Mouse (Mus musculus) embryonic facial prominence, embryonic 15.5 days (tissue): ENCODE data around the gene Mtfr2. TPM values are rescaled to one million over a fixed set of nuclear protein-coding genes. Genes with fewer than 3 reads are reported as not detected.

Experiments
- ATAC-seq: fragments of 200-750 bp; cut with Nextera tagmentation; 2 replicates; pipeline ENCODE4 v1.8.0; 2017; ENCODE audit warnings: low read depth, moderate TSS enrichment; ENCODE audit not compliant: insufficient number of reproducible peaks, low FRiP score, low TSS enrichment
- H3K27ac ChIP-seq: fragments of 300-500 bp; sonication (generic); replicated peaks from 2 replicates; pipeline ENCODE4 v1.5.1; 2015; ENCODE audit warnings: mild to moderate bottlenecking, inconsistent platforms
- H3K27me3 ChIP-seq: fragments of 300-500 bp; sonication (generic); 2 replicates; pipeline ENCODE4 v1.6.1; 2015; ENCODE audit warnings: inconsistent platforms
- H3K36me3 ChIP-seq: fragments of 300-500 bp; sonication (generic); 2 replicates; pipeline ENCODE4 v1.6.1; 2015; ENCODE audit warnings: mild to moderate bottlenecking, inconsistent platforms
- H3K4me1 ChIP-seq: fragments of 300-500 bp; sonication (generic); 2 replicates; pipeline ENCODE4 v1.6.1; 2015; ENCODE audit warnings: inconsistent platforms
- H3K4me2 ChIP-seq: fragments of 300-500 bp; sonication (generic); replicated peaks from 2 replicates; pipeline ENCODE4 v1.6.1; 2015; ENCODE audit warnings: mild to moderate bottlenecking, inconsistent platforms
- H3K4me3 ChIP-seq: fragments of 300-500 bp; sonication (generic); replicated peaks from 2 replicates; pipeline ENCODE4 v1.5.1; 2015; ENCODE audit warnings: mild to moderate bottlenecking, inconsistent platforms
- H3K9ac ChIP-seq: fragments of 300-500 bp; sonication (generic); 2 replicates; pipeline ENCODE4 v1.6.1; 2015; ENCODE audit warnings: inconsistent platforms
- H3K9me3 ChIP-seq: fragments of 300-500 bp; sonication (generic); replicated peaks from 2 replicates; pipeline ENCODE4 v1.6.1; 2016; ENCODE audit warnings: inconsistent platforms
- WGBS: fragments of 180-500 bp; shearing (Covaris S2); methylation state at CpG from one replicate; pipeline ENCODE4 v1.1.7; 2015; 5-methylcytosine and 5-hydroxymethylcytosine counted together
- polyA plus RNA-seq: library from polyadenylated mRNA; unstranded; fragments of >200 nt; fragmentation: Nextera tagmentation; extraction: Ambion mirVana; gene quantifications from 2 replicates; pipeline ENCODE4 v1.2.1, GENCODE M21; 2015

Gene Mtfr2
- polyA plus RNA-seq, 1 experiment from 2014 or later: 1.1 TPM

DNA sequence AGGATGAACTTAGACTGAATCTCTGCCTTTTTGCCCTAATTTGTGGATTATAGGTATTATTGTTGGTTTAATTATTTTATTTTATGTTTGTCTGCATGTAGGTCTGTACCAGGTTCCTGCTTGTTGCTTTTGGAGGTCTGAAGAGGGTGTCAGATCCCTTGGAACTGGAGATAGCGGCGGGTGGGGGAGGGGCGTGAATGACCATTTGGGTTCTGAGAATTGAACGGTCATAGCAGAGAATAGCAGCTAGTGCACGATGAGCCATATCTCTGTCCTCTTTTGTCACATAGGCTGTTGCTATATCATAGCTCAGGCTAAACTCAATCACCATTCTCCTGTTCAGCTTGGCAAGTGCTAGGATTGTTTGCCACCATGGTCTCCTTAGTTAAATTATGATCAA lies 30.1 kb upstream of the Mtfr2 start:
- 81% methylated on average over 5 of the region's 5 CpGs for WGBS
- H3K4me3 ChIP-seq: no peak overlapping the region

DNA sequence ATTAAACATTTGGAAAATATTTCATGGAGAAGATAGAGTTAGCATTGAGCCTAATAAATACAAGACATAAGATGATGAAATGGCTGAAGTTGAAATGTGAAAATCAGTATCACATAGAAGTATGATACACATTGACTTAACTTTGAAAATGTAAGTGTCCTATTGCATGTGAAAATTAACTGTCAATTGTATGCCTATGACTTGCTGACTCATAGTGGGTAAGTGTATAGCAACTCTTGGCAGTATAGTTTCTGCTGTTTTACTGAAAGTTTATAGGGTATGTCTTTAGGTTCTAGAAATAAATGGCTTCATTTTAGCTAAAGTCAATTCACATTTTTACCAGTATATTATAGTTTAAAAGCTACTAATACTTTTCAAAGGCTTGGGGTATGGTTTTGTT lies 21.3 kb upstream of the Mtfr2 start:
- Histone ChIP-seq H3K27ac (no peak overlapping the region), H3K4me3 (no peak overlapping the region), H3K4me1 (no peaks in the 10 kb centered on the region), H3K36me3 (peaks cover 43% of the 10 kb centered on the region), H3K9ac (no peak overlapping the region), H3K4me2 (no peak overlapping the region), H3K27me3 (no peaks in the 10 kb centered on the region), H3K9me3 (no peaks in the 10 kb centered on the region)
- no peak for ATAC-seq

More for the DNA sequence above, 30.1 kb upstream of the Mtfr2 start:
- Histone ChIP-seq H3K9me3 (no peaks in the 10 kb centered on the region), H3K4me1 (peaks cover 8% of the 10 kb centered on the region; the same call in 1 of the 2 replicates), H3K27me3 (no peaks in the 10 kb centered on the region), H3K9ac (no peak overlapping the region), H3K4me2 (no peak overlapping the region), H3K36me3 (peaks cover 18% of the 10 kb centered on the region; the same call in 1 of the 2 replicates), H3K27ac (no peak overlapping the region)
- no peak for ATAC-seq

DNA sequence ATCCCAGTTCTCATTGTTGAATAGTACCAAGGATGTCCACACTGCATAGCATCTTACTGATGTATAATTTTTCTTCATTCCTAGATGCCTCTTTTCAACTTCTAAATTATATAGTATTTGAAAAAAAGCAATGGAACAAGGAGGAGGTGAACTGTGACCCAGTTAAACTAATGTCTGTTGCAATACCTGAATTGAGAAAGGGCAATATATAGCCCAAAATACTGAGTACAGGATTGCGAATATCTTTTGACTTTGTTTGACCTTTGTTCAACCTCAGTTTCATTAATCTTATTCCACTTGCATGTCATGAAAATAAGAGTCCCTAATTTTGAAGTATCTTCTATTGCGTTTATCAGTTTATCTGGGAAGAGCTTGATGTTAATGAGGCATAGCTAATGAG lies 16.3 kb upstream of the Mtfr2 start:
- peaks cover 51% of the 10 kb centered on the region for H3K36me3 ChIP-seq
- no peaks in the 10 kb centered on the region for H3K27me3 ChIP-seq
- 93% methylated on average over 2 of the region's 2 CpGs for WGBS
- H3K4me1 ChIP-seq: no peaks in the 10 kb centered on the region
- H3K4me2 ChIP-seq: no peak overlapping the region
- H3K9ac ChIP-seq: no peak overlapping the region
- ATAC-seq: no peak
- no peaks in the 10 kb centered on the region for H3K9me3 ChIP-seq
- H3K4me3 ChIP-seq: no peak overlapping the region
- no peak overlapping the region for H3K27ac ChIP-seq

DNA sequence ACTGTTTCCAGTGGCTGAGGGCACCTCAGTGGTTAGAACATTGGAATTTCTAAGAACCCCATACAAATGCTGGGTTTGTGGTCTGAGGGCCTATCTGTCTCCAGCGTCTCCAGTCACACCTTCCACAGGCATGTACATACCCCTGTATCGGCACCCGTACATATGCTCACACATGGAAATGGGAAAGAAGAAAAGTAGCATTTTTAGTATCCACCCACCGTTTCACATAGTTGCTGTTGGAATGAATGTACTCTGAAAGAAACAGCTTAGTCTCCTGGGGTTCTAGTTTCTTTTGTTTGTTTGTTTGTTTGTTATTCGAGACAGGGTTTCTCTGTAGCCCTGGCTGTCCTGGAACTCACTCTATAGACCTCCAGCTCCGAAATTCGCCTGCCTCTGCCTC lies 9.7 kb upstream of the Mtfr2 start:
- no peaks in the 10 kb centered on the region for H3K9me3 ChIP-seq
- H3K4me3 ChIP-seq: no peak overlapping the region
- H3K4me2 ChIP-seq: no peak overlapping the region
- no peaks in the 10 kb centered on the region for H3K27me3 ChIP-seq
- WGBS: 85% methylated on average over 7 of the region's 7 CpGs
- ATAC-seq: no peak
- no peaks in the 10 kb centered on the region for H3K4me1 ChIP-seq
- peaks cover 64% of the 10 kb centered on the region for H3K36me3 ChIP-seq
- no peak overlapping the region for H3K27ac ChIP-seq
- no peak overlapping the region for H3K9ac ChIP-seq

DNA sequence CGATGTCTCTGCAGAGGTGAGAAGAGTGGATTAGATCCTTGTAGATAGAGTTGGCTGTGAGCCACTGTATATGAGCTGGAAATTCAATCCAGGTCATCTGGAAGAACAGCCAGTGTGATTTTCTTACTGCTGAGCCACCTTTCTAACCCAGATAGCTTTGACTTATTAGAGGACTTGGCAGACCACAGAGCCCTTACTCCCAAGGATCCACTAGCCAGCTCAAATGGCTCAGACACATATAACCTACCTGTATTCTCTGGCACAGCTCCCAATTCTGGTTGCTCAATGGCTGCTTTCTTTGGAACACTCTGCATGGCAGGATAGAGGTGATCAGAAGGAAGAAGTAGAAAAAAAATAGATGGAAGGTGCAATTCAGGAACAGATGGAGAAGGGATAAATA lies 1.8 kb upstream of the Mtfr2 start:
- ATAC-seq: no peak
- Histone ChIP-seq H3K9ac (no peak overlapping the region), H3K9me3 (no peaks in the 10 kb centered on the region), H3K4me1 (peaks cover 11% of the 10 kb centered on the region), H3K27ac (no peak overlapping the region), H3K36me3 (peaks cover 40% of the 10 kb centered on the region), H3K4me2 (no peak overlapping the region), H3K4me3 (no peak overlapping the region), H3K27me3 (no peaks in the 10 kb centered on the region)
- 75% methylated on average over 1 of the region's 1 CpGs for whole genome bisulfite sequencing

DNA sequence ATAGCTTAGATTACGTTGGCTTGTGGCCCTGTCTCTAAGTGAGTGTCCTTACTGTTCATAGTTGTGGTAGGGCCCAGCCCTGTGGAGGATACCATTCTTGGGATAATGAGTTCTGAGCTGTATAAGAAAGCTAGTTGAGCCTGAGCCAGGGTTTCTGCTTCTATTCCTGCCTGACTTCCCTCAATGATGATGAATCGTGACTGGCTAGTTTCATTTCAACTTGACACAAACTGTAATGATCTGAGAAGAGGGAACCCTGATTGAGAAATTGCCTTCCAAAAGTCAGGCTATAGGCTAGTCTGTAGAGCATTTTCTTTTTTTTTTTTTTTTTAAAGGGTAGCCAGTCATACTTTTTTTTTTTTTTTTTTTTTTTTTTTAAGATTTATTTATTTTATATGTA lies 1.3 kb downstream of the Mtfr2 start:
- H3K4me2 ChIP-seq: no peak overlapping the region
- H3K36me3 ChIP-seq: peaks cover 19% of the 10 kb centered on the region
- peak overlapping the region; percentile 71; the same call in 1 of the 2 replicates for H3K4me3 ChIP-seq
- no peaks in the 10 kb centered on the region for H3K27me3 ChIP-seq
- no peaks in the 10 kb centered on the region for H3K9me3 ChIP-seq
- H3K4me1 ChIP-seq: peaks cover 11% of the 10 kb centered on the region
- H3K9ac ChIP-seq: no peak overlapping the region
- WGBS: 84% methylated on average over 2 of the region's 2 CpGs
- H3K27ac ChIP-seq: no peak overlapping the region
- ATAC-seq: no peak

DNA sequence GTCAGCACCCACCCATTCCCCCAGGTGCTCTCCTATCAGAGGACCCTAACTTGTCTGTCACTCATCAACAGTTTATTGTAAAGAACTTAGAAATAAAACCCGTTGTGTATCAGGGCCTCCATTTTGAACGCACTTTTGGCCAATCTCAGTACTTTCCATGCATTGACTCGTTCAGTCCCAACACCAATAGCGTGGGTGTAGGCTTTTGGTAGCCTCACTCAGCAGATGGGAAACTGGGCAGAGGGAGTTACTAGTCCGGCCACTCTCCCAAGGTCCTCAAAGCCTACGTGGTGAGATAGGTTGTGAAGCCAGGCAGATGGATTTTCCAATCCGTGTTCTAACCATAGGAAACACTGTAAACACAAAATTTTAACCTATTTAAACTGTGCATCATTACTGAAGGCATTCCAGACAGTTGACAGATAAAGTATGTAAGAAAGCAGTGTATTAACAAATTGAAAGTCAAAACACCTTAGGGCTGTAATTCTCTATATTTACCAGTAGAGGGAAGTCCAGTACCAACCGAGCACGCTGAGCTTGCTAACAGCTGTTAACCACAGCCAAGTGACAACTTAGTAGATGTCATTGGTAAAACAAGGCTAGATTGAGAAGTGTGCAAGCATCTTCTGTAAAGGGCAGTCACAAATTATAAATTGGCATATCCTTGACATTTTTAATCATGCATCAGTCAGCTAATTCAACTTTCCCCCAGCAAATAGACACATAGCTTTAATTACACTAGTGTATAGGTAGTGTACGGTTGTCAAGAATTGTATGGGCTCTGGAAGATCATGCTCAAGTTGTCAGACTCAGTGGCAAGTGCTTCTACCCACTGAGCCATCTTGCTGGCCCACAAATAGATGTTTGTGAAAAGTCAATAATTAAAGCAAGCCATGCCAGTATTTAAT lies 14.2 kb downstream of the Mtfr2 start:
- WGBS: 60% methylated on average over 10 of the region's 10 CpGs
- no peaks in the 10 kb centered on the region for H3K9me3 ChIP-seq
- no peak overlapping the region for H3K4me3 ChIP-seq
- no peaks in the 10 kb centered on the region for H3K4me1 ChIP-seq
- no peak overlapping the region for H3K27ac ChIP-seq
- H3K36me3 ChIP-seq: peaks cover 2% of the 10 kb centered on the region; the same call in 1 of the 2 replicates
- no peaks in the 10 kb centered on the region for H3K27me3 ChIP-seq
- no peak overlapping the region for H3K9ac ChIP-seq
- ATAC-seq: no peak
- no peak overlapping the region for H3K4me2 ChIP-seq

DNA sequence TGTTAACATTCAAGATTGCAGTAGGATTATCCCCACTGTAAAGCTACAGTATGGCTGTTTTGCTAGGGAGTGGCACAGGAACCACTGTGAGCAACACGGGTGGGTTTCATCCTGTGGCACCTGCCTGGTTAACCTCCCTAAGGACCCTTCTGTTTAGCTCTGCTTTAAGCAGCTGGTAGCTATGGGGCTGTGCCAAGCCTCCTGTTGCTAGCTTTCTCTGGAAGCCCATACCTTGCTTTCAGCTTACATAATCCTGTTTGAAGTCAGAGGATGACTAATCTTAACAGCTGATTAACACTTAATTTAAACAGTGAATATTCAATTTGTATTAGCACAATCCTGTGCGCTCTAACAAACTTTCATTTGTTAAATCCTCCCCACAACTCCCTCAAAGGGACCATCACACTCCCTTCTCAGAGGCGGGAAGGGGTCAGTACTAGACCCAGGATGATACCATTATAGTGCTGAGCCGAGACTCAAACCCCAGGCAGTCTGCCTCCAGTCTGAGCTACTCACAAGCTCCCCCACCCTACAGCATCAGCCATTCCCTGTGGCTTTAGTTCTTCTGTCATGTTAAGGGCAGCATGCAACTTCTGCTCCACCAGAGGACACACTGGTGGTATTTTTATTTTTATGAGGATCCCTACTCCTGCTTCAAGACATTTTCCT lies 15.0 kb downstream of the Mtfr2 start:
- Histone ChIP-seq H3K27me3 (no peaks in the 10 kb centered on the region), H3K36me3 (no peaks in the 10 kb centered on the region)
- 74% methylated on average over 4 of the region's 4 CpGs for WGBS

DNA sequence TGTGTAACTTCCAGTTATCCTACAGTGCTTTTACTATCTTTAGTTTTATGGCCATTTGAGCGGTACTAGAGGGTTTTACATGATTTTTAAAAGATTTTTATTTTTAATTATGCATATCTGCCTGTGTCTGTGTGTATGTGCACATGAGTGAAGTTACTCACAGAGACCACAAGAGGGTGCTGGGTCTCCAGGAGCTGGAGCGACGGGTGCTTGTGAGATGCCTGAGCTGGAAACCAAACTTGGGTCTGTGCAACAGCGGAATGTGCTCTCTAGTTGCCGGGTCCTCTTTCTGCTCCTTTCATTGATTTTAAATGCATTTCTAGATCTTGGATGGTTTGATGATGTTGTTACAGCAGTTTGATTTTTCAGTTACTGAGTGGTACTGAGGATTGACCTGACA lies 24.5 kb downstream of the Mtfr2 start:
- ATAC-seq: no peak

More for the DNA sequence above, 15.0 kb downstream of the Mtfr2 start:
- Histone ChIP-seq H3K27ac (no peak overlapping the region), H3K4me2 (no peak overlapping the region), H3K9ac (no peak overlapping the region), H3K9me3 (peaks cover 2% of the 10 kb centered on the region; the same call in 1 of the 2 replicates), H3K4me1 (no peaks in the 10 kb centered on the region), H3K4me3 (no peak overlapping the region)
- no peak for ATAC-seq

DNA sequence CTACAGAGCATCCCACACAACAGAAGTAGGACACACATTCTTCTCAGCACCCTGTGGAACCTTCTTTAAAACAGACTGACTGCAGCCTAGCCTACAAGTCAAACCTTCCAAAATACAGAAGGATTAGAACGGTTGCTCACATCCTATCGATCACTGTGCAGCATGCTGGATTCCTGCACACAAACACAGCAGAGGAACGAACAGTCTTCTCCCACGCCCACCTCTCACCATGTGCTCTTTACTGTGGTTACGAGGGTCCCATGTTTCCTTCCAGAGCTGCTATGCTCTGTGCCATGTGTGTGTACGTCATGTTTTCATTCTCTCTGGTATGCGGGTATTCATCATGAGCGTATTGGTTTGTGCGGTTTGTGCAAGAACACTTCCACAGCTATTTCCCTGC lies 30.1 kb downstream of the Mtfr2 start:
- Histone ChIP-seq H3K9ac (no peak overlapping the region), H3K4me3 (no peak overlapping the region), H3K27me3 (no peaks in the 10 kb centered on the region), H3K9me3 (no peaks in the 10 kb centered on the region), H3K4me2 (no peak overlapping the region), H3K27ac (no peak overlapping the region), H3K36me3 (no peaks in the 10 kb centered on the region), H3K4me1 (no peaks in the 10 kb centered on the region)
- WGBS: 58% methylated on average over 9 of the region's 9 CpGs
- ATAC-seq: no peak

More for the DNA sequence above, 24.5 kb downstream of the Mtfr2 start:
- Histone ChIP-seq H3K27ac (no peak overlapping the region), H3K4me2 (no peak overlapping the region), H3K4me3 (no peak overlapping the region), H3K9ac (no peak overlapping the region), H3K4me1 (no peaks in the 10 kb centered on the region), H3K9me3 (peaks cover 4% of the 10 kb centered on the region; the same call in 1 of the 2 replicates), H3K27me3 (no peaks in the 10 kb centered on the region), H3K36me3 (no peaks in the 10 kb centered on the region)
- WGBS: 96% methylated on average over 5 of the region's 5 CpGs

DNA sequence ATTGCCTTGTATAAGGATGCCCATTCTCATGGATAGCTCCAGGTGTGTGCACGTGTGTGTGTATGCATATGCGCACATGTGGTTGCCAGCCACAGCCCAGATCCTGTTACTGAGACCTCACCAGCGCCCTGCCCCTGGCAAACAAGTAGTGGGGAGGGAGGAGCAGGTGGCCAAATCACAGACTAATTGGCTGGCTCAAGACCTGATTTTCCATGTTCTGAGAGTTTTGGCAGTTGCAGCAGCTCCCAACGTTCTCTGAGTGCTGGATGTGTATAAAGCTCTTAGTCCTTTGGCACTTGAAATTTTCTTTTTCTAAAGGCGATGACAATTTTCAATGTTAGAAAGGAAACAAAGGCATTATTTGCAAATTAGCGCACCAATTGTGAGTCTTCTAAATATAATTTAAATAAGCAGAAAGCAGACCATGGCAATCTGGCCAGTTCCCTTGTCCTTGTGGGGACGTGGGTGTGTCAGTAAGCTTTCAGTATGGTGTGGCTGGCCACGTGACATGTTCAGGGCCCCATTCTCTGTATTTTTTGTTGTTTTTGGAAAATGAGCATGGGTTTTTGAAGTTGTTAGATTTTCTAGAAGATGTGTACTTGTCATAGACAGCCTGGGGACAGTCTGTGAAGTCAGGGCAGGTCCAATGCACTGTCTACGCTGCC lies 31.6 kb downstream of the Mtfr2 start:
- H3K4me3 ChIP-seq: no peak overlapping the region
- no peaks in the 10 kb centered on the region for H3K27me3 ChIP-seq
- H3K4me1 ChIP-seq: no peaks in the 10 kb centered on the region
- no peak overlapping the region for H3K4me2 ChIP-seq
- H3K36me3 ChIP-seq: no peaks in the 10 kb centered on the region
- no peak overlapping the region for H3K27ac ChIP-seq
- no peak for ATAC-seq
- H3K9ac ChIP-seq: no peak overlapping the region
- WGBS: 70% methylated on average over 9 of the region's 9 CpGs
- H3K9me3 ChIP-seq: no peaks in the 10 kb centered on the region
